Mouse (Mus musculus): Measurements from ENCODE around the gene Tnfrsf8. TPM values are rescaled to one million over a fixed set of nuclear protein-coding genes. Genes with fewer than 3 reads are reported as not detected.

Tnfrsf8 gene
- not detected for polyA plus RNA-seq (2014; fragmentation: Illumina TruSeq; extraction: RNeasy Lipid Tissue Mini Kit (QIAGEN cat#74804))

GRCm38 (mm10) chr4:145314836-145315467, at the start of gene Tnfrsf8:
Tnfrsf8 (minus strand) TSS chr4:145315164.

GRCm38 (mm10) chr4:145246173-145247011, 68.6 kb downstream of the Tnfrsf8 start, which contains the start of gene Tnfrsf1b:
Tnfrsf1b (minus strand) TSS chr4:145246870.

Other genes with a start within 250 kb of the Tnfrsf8 start
- gene Vps13d, start 120.2 kb downstream of the Tnfrsf8 start, polyA plus RNA-seq (2014; fragmentation: Illumina TruSeq; extraction: RNeasy Lipid Tissue Mini Kit (QIAGEN cat#74804)): 28.7 TPM
- 4.6 TPM for gene Tnfrsf1b, start 68.3 kb downstream of the Tnfrsf8 start, polyA plus RNA-seq (2014; fragmentation: Illumina TruSeq; extraction: RNeasy Lipid Tissue Mini Kit (QIAGEN cat#74804))
- gene Zfp990, start 195.6 kb upstream of the Tnfrsf8 start, polyA plus RNA-seq (2014; fragmentation: Illumina TruSeq; extraction: RNeasy Lipid Tissue Mini Kit (QIAGEN cat#74804)): 0.43 TPM